Mouse (Mus musculus): ENCODE results near the gene Bach1. TPM values are rescaled to one million over a fixed set of nuclear protein-coding genes. Genes with fewer than 3 reads are reported as not detected.

Gene Bach1
- polyA plus RNA-seq, 1 experiment, result 5.6 TPM

DNA sequence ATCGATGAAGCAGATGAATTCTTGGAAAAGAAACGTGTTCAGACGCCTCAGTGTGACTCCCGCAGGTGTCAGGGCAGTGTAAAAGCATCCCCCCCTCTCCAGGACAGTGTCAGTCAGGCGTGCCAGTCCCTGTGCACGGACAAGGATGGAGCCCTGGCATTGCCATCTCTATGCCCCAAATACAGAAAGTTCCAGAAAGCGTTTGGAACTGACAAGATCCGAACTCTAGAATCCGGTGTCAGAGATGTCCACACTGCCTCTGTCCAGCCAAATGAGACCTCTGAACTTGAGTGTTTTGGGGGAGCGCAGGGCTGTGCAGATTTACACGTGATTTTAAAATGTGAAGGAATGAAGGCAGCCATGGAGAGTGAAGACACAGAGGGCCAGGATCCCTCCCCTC, 20.3 kb downstream of the Bach1 start:
- no peak for TF ChIP-seq GATA1 (IDR thresholded peaks at IDR 0.05; ENCODE audit: low read length)

DNA sequence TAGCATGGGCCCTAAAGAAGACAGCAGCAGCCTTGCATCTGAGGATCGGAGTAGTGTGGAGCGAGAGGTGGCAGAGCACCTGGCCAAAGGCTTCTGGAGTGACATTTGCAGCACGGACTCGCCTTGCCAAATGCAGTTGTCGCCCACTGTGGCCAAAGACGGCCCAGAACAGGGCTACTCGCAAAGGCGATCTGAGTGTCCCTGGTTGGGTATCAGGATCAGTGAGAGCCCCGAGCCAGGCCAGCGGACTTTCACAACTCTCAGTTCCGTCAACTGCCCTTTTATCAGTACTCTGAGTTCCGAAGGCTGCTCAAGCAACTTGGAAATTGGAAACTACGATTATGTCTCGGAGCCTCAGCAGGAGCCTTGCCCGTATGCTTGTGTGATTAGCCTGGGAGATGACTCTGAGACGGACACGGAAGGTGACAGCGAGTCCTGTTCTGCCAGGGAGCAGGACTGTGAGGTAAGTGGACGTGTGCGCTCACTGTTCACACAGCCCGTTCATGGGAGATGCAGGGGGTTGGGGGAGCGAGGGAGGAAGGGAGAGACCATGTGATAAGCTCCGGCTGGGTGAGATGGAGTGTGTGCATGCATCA, 21.0 kb downstream of the Bach1 start:
- TF ChIP-seq GATA1 (IDR thresholded peaks at IDR 0.05; ENCODE audit: low read length), result no peak

DNA sequence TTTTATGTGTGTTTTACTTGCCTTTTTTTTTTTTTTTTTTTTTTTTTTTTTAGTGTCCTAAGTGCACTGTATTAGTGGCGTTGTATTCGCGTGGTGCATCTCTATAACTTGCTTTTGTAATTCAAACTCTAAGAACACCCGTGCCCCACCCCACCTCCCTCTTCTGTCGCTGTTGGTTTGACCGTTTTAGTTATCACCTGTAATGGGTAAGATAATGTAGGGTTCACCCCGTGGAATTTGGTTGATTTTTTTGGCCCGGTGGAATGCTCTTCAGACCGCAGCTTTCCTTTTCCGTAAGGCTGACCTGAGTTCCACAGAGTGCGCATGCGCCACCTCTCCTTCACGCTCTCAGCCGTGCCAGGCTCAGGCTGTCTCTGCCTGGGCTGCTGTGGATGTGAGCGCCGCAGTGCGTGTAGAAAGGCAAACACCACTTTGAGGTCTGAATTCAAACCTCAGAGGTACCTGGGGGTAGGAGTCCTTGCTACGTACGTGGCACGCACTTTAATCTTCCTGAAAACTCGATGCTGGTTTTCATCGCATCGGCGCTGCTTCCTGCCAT, 22.2 kb downstream of the Bach1 start:
- no peak for TF ChIP-seq GATA1 (IDR thresholded peaks at IDR 0.05; ENCODE audit: low read length)

DNA sequence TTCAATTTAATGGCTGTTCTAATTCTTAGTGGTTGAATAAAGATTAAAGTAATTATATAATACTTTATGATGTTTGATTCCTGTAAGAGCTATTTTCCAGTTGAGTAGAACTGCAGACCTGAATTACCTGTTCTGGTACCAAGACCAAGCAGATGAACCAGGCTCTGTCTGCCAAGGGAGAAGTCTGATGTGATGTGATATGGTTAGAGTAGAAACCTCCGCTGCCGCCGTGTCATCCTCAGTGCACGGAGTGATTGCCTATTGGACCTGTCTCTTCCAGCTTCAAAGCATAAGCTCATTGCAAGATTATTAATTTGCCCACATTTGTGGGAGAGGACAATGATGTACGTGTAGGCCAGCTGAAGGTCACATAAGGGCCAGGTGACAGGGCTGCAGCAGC, 24.1 kb downstream of the Bach1 start:
- TF ChIP-seq GATA1 (IDR thresholded peaks at IDR 0.05; ENCODE audit: low read length), result no peak

DNA sequence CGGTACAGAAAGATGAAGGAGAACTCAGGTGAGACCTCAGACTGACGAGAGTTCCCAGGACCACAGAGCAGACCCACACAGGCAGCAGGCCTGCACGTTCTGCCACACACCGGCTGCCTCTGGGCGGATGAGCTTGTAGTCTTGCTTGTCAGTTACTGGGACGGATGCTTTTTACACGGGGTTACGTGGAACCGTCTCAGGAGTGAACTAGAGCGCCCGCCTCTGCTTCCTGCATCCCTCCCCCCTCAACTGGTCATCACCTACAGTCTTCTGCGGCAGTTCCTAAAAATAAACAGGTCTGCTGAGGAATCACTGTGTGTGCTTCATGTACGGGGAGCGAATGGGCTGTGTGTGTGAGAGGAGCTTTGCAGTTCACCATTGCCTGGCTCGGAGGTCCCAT, 24.7 kb downstream of the Bach1 start:
- no peak for TF ChIP-seq GATA1 (IDR thresholded peaks at IDR 0.05; ENCODE audit: low read length)

DNA sequence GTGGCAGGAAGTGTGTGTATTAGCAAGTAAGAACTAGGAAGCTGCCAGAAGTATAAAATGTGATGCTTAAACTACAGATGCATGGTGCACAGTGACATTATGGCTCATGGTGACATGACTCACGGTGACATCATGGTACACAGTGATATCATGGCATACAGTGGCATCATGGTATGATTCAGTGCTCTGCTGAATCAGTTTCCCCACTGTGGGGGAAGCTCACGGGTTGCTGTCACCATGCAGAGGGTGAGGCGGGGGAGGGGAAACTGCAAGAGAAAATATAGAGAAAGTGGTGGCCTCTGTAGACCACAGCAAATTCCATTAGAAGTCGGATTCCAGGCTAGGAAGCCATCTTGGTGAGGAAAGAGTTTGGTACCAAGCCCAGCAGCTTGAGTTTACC, 26.1 kb downstream of the Bach1 start:
- TF ChIP-seq GATA1 (IDR thresholded peaks at IDR 0.05; ENCODE audit: low read length), result no peak

DNA sequence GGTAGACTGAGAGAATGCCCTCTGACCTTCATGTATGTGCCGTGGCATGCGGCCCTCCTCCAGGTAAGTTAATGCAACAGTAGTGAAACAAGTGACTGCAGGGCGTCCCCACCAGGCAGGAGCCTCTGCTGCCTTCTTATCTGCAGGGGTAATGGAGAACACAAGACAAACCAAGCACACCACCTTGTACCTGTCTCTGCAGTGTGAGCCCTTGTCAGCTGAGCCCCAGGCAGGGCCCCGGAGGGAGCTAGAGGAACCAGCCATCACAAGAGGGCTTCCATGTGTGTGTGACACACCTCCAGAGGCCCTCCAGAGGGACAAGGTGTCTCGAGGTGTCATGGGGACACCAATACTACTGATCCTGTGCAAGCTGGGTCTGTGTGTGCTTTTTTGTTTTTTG, 26.5 kb downstream of the Bach1 start:
- no peak for TF ChIP-seq GATA1 (IDR thresholded peaks at IDR 0.05; ENCODE audit: low read length)

DNA sequence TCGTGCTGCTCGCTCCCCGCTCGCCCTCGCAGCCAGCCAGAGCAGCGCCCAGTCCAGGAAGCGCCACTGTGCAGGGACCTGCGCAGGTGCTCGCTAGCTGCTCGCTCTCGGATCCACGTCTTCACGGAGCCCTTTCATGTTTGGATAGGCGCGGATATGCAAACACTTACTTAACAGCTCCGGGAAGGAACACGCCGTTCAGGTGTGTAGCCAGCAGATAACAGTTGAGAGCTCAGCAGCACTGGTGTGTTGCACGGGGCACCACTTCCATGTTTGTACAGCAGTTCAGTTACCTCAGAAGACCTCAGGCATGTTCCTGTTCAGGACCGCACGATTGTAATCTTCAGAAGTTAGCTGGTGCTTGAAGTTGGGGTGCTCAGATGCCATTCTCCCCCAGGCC, 27.2 kb downstream of the Bach1 start:
- TF ChIP-seq GATA1 (IDR thresholded peaks at IDR 0.05; ENCODE audit: low read length), result no peak

DNA sequence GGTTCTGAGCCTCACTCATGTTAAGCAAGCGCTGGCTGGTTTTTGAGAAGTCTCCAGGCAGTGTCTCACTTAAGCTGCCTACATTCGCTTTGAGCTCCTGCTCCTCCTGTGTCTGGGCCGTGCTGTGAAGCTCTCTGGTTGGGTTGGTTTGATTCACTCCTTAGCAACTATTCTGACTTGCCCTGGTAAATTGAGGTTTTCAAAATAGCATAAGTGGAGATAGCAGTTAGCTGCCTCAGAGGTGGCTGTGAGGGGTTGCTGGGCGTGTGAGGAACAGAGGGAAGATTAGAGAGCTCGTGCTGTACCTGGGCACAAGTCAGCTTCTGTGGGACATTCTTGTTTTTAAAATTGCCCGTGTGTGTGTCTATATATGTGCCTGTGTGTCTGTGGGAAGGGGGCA, 27.6 kb downstream of the Bach1 start:
- TF ChIP-seq GATA1 (IDR thresholded peaks at IDR 0.05; ENCODE audit: low read length), result no peak

DNA sequence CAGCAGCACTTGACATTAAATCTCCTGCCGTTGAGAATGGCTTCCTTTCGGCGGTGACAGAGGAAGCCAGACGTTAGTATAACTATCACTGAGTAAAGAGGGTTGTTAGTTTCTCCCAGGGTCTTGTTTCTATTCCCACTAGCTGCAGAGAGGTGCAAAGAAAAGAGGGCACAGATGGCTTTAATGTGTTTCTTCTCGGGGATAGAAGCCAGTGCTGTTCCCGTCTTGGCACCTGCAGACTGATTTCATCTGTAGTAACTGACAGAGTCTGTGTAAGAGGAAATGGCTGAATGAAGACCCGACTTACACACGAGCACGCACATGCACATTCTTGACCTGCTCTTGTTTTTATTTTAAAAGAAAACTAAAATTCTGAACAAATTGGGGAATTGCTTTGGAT, 28.5 kb downstream of the Bach1 start:
- no peak for TF ChIP-seq GATA1 (IDR thresholded peaks at IDR 0.05; ENCODE audit: low read length)

DNA sequence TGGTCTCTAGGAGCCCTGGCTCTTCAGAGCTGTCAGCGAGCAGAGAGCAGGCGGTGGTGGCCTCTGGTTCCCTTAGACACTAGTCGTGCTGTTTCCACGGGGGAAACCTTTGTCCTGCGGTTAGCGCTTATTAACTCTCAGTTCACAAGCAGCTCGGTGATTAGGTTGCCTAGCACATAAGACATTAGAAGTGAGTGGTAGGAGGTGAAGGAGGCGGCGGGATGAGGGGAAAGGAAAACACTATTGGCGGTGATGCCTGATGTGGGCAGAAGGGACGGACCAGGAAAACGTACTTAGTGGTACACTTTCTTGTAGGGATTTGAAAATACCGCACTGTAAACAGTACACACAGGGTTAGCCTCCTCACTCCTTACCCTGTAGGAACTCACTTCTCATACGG, 29.2 kb downstream of the Bach1 start:
- TF ChIP-seq GATA1 (IDR thresholded peaks at IDR 0.05; ENCODE audit: low read length), result no peak

DNA sequence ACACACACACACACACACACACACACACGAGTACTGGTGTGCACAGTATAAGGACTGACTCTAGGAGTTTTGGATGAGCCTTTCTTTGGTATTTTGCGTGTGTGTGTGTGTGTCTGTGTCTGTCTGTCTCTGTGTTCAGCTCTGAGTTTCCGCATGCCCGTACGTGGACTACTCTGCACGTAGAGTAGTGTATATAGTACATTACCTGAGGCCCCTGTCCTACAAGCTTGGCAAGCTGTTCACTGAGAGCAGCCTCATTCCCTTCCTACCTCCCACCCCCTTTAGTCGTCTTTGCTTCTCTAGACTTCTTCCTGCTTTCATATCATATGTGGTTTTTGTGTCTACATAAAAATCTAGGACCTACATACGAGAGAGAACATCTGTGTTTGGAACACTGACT, 30.0 kb downstream of the Bach1 start:
- TF ChIP-seq GATA1 (IDR thresholded peaks at IDR 0.05; ENCODE audit: low read length), result no peak

DNA sequence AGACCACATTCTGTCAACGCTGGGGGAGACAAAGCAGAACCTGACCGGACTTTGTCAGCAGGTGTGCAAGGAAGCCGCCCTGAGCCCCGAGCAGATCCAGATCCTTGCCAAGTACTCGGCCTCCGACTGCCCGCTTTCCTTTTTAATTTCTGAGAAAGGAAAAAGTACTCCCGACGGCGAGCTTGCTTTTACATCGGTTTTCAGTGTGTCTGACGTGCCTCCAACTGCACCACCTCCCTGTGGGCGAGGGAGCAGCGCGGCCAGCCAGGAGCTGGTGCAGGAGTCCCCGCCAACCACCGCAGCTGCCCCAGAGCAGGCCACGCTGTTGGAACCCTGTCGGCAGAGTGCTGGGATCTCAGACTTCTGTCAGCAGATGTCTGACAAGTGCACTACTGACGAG, 30.7 kb downstream of the Bach1 start:
- TF ChIP-seq GATA1 (IDR thresholded peaks at IDR 0.05; ENCODE audit: low read length), result no peak

DNA sequence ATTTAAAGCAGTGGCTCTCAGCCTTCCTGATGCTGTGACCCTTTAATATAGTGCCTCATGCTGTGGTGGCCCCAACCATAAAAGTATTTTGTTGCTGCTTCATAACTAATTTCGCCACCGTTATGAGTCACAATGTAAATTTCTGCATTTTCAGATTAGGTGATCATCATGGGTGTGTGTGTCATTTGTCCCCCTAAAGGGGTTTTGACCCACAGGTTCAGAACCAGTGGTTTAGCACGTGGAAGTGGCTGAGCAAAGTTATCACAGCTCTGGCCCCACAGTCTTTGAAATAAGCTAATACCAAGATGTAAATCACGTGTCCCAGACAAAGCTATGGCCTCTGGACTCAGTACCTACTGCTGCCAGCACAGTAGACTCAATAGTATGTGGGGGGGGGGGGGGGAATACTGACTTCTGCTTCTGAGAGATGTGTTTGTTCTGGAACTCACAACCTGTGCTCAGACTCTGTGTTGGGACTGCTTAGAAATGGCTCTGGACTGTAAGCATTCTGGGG, 36.2 kb downstream of the Bach1 start:
- TF ChIP-seq GATA1 (IDR thresholded peaks at IDR 0.05; ENCODE audit: low read length), result no peak

DNA sequence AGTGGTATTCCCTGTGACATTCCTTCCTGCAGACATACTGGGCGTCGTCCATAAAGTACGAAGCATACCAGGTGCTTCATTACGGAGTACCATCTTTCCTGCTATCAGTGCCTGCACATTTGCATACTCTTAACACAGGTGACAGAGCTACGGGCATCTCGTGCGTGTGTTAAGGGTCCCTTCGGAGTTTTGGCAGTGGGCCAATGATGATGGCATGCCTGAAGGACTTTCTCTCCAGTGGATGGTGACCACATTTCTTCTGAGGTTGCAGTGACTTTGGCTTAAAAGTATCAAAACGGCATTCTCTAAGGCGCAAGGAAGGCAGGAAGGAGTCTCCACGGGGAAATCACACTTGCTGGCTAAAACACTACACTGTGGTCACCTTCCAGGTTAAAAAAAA, 37.4 kb downstream of the Bach1 start:
- no peak for TF ChIP-seq GATA1 (IDR thresholded peaks at IDR 0.05; ENCODE audit: low read length)

DNA sequence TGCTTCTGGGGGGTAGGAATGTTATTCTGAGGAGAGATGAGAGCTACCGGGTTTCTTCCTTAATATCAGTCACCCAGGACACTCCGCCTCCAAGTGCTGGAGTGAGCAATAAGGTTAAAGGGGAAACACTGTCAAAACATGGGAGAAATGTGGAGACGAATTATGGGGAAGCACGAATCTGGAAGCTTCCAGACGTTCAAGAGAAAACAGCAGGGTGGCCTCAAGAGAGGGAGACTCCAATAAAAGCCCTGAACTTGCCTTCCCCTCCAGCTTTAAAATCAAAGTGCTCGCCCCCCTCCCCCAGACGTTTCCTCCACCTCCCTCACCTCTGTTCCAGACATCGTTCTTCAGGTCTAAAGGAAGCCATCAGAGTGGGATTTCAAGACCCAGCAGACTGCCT, 38.6 kb downstream of the Bach1 start:
- TF ChIP-seq GATA1 (IDR thresholded peaks at IDR 0.05; ENCODE audit: low read length), result no peak

DNA sequence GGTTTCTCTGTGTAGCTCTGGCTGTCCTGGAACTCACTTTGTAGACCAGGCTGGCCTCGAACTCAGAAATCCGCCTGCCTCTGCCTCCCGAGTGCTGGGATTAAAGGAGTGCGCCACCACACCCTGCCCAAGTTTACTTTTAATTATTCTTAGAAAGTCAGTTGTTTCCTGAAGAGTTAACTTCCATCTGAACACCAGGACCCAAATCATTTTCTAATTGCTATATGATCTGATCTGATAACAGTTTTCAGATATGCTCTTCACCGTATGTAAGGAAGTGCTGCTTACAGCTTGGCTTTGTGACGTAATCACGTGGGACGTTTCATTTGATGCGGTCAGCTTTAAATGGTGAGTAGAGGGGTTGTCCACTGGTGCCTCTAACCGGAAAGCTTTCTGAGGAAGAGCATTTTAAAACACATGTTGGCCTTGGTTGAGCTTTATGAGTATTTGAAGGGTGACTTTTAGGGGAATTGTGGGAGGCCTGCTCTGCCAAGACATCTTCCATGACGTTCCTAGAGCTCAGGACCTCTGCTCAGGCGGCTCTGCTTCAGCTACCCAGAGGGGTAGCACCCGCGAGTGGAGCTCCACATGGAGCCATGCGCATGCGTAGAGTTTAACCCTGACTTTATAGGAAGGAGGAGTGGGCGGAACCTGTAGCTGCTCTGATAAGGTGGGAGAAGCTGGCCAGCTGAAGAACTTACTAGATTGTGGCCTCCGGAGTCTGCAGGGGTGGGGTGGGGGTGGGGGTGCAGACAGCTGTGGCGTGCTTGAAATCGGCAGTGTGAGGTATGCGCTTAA, 39.3 kb downstream of the Bach1 start:
- no peak for TF ChIP-seq GATA1 (IDR thresholded peaks at IDR 0.05; ENCODE audit: low read length)

Measured in G1E-ER4 (cell line).